Mouse (Mus musculus) spleen, postnatal 0 days (tissue): ENCODE measurements around the gene Gm5678. TPM values are rescaled to one million over a fixed set of nuclear protein-coding genes. Genes with fewer than 3 reads are reported as not detected.

Experiments
- polyA plus RNA-seq: library from polyadenylated mRNA; unstranded; fragments of >200 nt; fragmentation: Nextera tagmentation; extraction: Ambion mirVana; gene quantifications from 2 replicates; pipeline ENCODE4 v1.2.1, GENCODE M21; 2015

Gm5678 gene
- polyA plus RNA-seq = not detected in 2 replicates

GRCm38 (mm10) chr16:93627761-93628400 is at the start of gene Gm5678:
Gene Gm5678, plus strand, starts transcription at chr16:93628097.

GRCm38 (mm10) chr16:93603439-93604212 is 24.3 kb upstream of the Gm5678 start, which contains the start of gene Setd4:
Gene Setd4, minus strand, starts transcription at chr16:93604063.

GRCm38 (mm10) chr16:93605553-93605952 is 22.3 kb upstream of the Gm5678 start, which contains the start of gene Cbr1:
Gene Cbr1, plus strand, starts transcription at chr16:93605853.

Other genes with a start within 250 kb of the Gm5678 start
- gene Setd4, start 24.0 kb upstream of the Gm5678 start, polyA plus RNA-seq = 6.9 and 7.5 TPM in 2 replicates
- gene Cbr1, start 22.2 kb upstream of the Gm5678 start, polyA plus RNA-seq = 23.6 and 27.5 TPM in 2 replicates
- gene Cbr3, start 55.1 kb downstream of the Gm5678 start, polyA plus RNA-seq = 2.4 and 3.4 TPM in 2 replicates
- gene Dop1b, start 83.8 kb downstream of the Gm5678 start, polyA plus RNA-seq = 17.2 and 17.4 TPM in 2 replicates
- gene Morc3, start 204.0 kb downstream of the Gm5678 start, polyA plus RNA-seq = 27.0 and 32.1 TPM in 2 replicates